Mouse (Mus musculus) spleen, adult 2 months (tissue): ENCODE measurements around the gene Filip1l. TPM values are rescaled to one million over a fixed set of nuclear protein-coding genes. Genes with fewer than 3 reads are reported as not detected.

Source experiments
- DNase-seq, 2 experiments: peaks; one replicate each; pipeline versions ENCODE4 v3.0.0 to v3.0.0-alpha.2; 2012 to 2021; ENCODE audit warnings: low spot score in 2 of 2, low read depth in 1 of 2
- H3K27ac ChIP-seq: fragments of 200-500 bp; 2 replicates; pipeline ENCODE4 v1.5.1; 2012; ENCODE audit warnings: low read length, inconsistent platforms; ENCODE audit not compliant: insufficient read depth
- H3K27me3 ChIP-seq: fragments of 200-500 bp; 2 replicates; pipeline ENCODE4 v1.6.1; 2012; ENCODE audit warnings: mild to moderate bottlenecking, moderate library complexity, low read length, inconsistent platforms; ENCODE audit not compliant: control insufficient read depth, insufficient read depth
- H3K36me3 ChIP-seq: fragments of 200-500 bp; 2 replicates; pipeline ENCODE4 v1.6.1; 2012; ENCODE audit warnings: mild to moderate bottlenecking, low read length, inconsistent platforms; ENCODE audit not compliant: control insufficient read depth, insufficient read depth
- H3K4me1 ChIP-seq: fragments of 200-500 bp; 2 replicates; pipeline ENCODE4 v1.6.1; 2011; ENCODE audit warnings: inconsistent platforms; ENCODE audit not compliant: control insufficient read depth, insufficient read depth, insufficient read length
- H3K4me3 ChIP-seq: fragments of 200-500 bp; 2 replicates; pipeline ENCODE4 v1.5.1; 2011; ENCODE audit warnings: mild to moderate bottlenecking, inconsistent platforms; ENCODE audit not compliant: insufficient read depth, insufficient read length; ENCODE audit errors: extremely low read depth
- CTCF ChIP-seq: fragments of 200-500 bp; IDR thresholded peaks from 2 replicates; pipeline ENCODE4 v1.5.1; 2011; ENCODE audit warnings: mild to moderate bottlenecking, inconsistent platforms; ENCODE audit not compliant: insufficient read depth, insufficient read length, insufficient replicate concordance; ENCODE audit errors: extremely low read depth
- POLR2A ChIP-seq: fragments of 200-500 bp; IDR thresholded peaks from 2 replicates; pipeline ENCODE4 v1.6.1; 2011; ENCODE audit warnings: low read depth, low read length, inconsistent platforms
- WGBS: fragments of 180-500 bp; shearing (Covaris S2); methylation state at CpG from one replicate; pipeline ENCODE4 v1.1.7; 2018; 5-methylcytosine and 5-hydroxymethylcytosine counted together
- polyA plus RNA-seq: library from polyadenylated mRNA; depleted of rRNA; stranded (reverse); fragments of >200 nt; gene quantifications from 2 replicates; pipeline ENCODE4 v1.2.3, GENCODE M21; 2012

The Filip1l gene
- polyA plus RNA-seq, 1 experiment, result 15.3 TPM

DNA sequence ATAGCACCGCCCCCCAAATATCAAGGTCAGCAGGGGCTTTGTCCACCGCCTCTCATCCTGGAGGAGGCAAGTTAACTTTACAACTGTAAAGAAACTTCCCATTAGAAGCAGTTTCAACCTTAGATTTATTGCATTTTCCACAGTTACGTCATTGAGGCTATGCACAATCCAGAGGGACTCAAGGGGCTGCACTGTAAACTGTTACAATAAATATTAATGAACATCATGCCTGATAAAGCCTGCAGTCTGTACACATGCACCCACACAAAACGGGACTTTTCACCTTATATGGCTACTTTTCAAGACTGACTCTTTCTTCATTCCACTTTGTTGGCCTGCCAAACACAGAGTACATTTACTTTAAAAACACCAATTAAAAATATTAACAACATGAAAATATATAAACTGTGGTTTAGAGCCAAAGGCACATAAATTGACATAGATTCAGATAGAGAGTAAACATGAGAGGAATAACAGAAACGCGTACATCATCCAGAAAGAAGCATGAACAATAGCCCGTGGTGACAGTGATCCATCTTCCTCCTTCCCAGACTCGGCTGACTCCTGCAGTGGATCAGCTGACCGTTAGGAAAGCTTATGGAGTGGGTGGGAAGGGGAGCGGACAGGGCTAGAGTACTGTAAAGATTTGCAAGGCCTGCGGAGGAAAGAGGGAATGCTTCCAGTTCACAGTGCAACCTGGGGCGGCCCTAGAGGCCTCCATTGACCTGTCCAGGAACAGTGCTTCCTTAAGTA, 131.3 kb downstream of the Filip1l start:
- no peak for DNase-seq
- H3K27me3 ChIP-seq, result no peaks in the 10 kb centered on the region
- H3K4me3 ChIP-seq, result no peak overlapping the region
- no peak for TF ChIP-seq POLR2A
- 89% methylated on average over 12 of the region's 12 CpGs for WGBS
- H3K27ac ChIP-seq, result no peak overlapping the region
- H3K36me3 ChIP-seq, result no peaks in the 10 kb centered on the region
- H3K4me1 ChIP-seq, result peaks cover 3% of the 10 kb centered on the region; the same call in 1 of the 2 replicates

DNA sequence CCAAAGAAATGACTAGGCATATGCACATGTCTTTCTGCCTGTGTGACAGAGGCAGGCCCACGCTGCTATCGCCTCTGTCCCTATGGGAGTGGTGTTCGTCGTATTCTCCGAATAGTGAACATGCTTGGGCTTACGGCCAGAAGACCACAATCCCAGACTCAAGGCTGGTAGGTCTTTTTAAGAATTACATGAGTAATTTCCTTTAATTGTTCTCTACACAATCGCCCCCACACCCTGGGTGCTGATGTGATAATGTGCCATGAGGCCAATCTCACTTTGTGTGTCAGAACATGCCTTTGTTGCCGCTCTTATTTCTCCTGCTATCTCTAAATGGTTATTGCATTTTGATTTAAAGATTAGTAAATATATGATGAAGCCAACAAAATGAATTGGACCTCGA, 132.4 kb downstream of the Filip1l start:
- Histone ChIP-seq H3K36me3 (no peaks in the 10 kb centered on the region), H3K27me3 (no peaks in the 10 kb centered on the region), H3K4me3 (no peak overlapping the region), H3K27ac (no peak overlapping the region), H3K4me1 (peaks cover 3% of the 10 kb centered on the region; the same call in 1 of the 2 replicates)
- WGBS, result 87% methylated on average over 9 of the region's 9 CpGs
- no peak for DNase-seq
- TF ChIP-seq POLR2A, result no peak
- TF ChIP-seq CTCF, result no peak

DNA sequence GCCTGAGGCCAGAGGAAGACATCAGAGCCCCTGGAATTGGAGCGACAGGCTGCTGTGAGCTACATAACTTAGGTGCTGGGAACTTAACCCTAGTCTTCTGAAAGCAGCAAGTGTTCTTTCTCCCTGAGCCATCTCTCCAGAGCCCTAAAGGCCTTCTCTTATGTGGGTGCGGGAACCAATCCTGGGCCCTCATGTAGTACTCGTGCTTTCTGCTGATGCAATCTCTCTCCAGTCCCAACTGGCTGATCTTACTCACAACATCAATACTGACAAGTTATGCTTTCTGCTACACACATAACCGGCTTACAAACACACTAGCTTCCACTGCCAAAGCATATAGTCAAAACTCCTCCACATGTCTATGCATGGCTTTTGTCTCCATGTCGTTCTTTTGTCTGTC, 133.4 kb downstream of the Filip1l start:
- Histone ChIP-seq H3K27me3 (no peaks in the 10 kb centered on the region), H3K27ac (no peak overlapping the region), H3K36me3 (no peaks in the 10 kb centered on the region), H3K4me3 (no peak overlapping the region), H3K4me1 (peaks cover 3% of the 10 kb centered on the region; the same call in 1 of the 2 replicates)
- no peak for DNase-seq
- TF ChIP-seq CTCF (no peak), POLR2A (no peak)
- WGBS, result 90% methylated on average over 5 of the region's 5 CpGs

DNA sequence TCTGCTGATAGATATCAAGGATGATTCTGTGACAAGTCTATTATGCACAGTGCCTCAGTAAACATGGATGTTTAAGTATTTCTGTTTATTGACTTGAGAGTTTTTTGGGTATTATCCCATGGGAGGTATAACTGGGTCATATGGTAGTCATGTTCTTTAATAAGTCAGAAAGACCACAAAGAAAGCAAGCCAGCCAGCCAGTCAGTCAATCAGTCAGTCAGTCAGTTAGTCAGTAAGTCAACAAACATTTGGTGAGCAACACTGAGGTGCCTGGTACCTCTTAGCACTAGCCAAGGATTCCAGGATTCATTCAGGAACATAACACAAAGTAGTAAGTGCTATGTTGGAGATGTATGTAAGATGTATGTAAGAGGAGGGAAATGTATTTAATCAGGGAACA, 135.8 kb downstream of the Filip1l start:
- TF ChIP-seq CTCF, result no peak
- TF ChIP-seq POLR2A, result no peak
- H3K36me3 ChIP-seq, result no peaks in the 10 kb centered on the region
- no peaks in the 10 kb centered on the region for H3K27me3 ChIP-seq
- no peak overlapping the region for H3K27ac ChIP-seq
- no peaks in the 10 kb centered on the region; the same call in 1 of the 2 replicates for H3K4me1 ChIP-seq
- no peak overlapping the region for H3K4me3 ChIP-seq
- DNase-seq, result no peak

DNA sequence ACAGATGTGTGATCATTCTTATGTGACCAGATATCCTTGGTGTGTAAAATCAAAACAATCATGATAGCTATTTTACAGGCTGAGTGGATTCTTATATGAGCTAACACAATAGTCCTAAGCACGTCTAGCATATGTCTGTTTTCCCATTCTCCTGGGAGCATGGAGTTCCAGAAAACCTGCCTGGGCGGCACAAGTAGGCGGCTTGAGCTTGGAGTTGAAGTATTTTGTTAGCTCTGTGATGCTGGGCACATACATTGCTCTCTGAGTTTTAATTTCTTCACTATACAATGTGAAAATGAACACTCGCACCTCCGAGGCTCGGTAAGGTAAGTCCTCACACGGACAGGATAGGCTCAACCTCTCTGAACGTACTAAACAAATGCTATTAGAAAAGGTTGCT, 137.8 kb downstream of the Filip1l start:
- no peak for DNase-seq
- TF ChIP-seq CTCF (no peak), POLR2A (no peak)
- 97% methylated on average over 8 of the region's 8 CpGs for WGBS
- no peak overlapping the region for H3K4me3 ChIP-seq
- H3K27me3 ChIP-seq, result no peaks in the 10 kb centered on the region
- H3K36me3 ChIP-seq, result no peaks in the 10 kb centered on the region
- H3K4me1 ChIP-seq, result peaks cover 2% of the 10 kb centered on the region; the same call in 1 of the 2 replicates
- no peak overlapping the region for H3K27ac ChIP-seq

DNA sequence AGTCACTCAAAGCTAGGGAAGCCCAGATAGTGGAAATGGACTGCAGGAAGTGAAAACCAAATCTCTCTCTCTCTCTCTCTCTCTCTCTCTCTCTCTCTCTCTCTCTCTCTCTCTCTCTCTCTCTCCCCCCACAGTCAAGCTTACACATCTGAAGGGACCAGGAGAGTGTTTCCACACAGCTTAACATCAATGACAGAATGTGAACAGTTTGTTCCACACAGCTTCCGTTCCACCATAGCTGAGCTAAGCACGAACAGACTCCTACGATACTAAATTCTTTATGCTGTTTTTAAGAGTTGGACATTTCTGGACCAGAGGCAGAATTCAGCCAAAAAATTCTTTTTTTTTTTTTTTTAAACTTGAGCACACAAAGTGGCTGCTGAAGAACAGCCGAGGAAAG, 139.0 kb downstream of the Filip1l start:
- H3K4me3 ChIP-seq, result no peak overlapping the region
- H3K4me1 ChIP-seq, result peaks cover 6% of the 10 kb centered on the region
- no peak for DNase-seq
- TF ChIP-seq POLR2A, result no peak
- no peak for TF ChIP-seq CTCF
- no peak overlapping the region for H3K27ac ChIP-seq
- no peaks in the 10 kb centered on the region for H3K36me3 ChIP-seq
- H3K27me3 ChIP-seq, result no peaks in the 10 kb centered on the region
- 76% methylated on average over 4 of the region's 4 CpGs for WGBS

DNA sequence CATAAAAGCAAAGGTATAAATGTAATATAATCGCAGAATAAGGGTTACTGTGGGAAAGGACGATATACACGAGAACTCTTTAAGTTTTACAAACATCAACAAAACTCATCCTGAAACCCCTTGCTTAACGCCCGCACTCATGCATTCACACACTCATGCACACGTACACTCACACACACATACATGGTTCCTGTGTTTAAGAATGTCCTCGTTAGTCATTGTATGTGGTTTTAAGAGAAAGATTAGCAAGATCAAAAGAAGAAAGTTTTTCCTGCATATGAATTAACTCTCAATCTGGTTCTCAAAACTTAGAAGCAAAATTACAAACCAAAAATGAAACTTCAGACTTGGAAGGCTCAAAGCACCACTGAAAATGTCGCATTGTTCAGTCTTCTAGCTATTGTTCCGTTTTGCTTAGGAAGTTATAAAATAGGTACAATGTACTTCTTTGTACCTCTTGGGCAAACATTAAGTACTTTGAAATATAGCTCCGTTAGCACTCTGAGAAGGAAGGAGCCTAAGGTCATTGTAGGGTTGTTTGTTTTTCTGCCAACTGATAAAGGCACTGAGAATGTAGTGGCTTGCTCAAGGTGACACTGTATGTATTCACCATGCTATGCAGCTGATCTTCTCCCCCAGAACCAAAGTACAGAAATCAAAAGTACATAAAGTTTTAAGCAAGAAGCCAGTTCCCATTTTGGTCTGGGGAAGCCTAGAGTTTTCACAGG, 142.7 kb downstream of the Filip1l start:
- Histone ChIP-seq H3K4me1 (peaks cover 6% of the 10 kb centered on the region), H3K4me3 (no peak overlapping the region; the same call in 1 of the 2 replicates), H3K27ac (peak overlapping the region; percentile 68), H3K36me3 (no peaks in the 10 kb centered on the region), H3K27me3 (no peaks in the 10 kb centered on the region)
- TF ChIP-seq CTCF (no peak), POLR2A (no peak)
- WGBS, result 44% methylated on average over 10 of the region's 10 CpGs
- no peak for DNase-seq
